Mouse (Mus musculus) c-Kit-negative CD71-positive TER-119-positive erythroid progenitor cells, embryonic 14.5 days (primary cell): ENCODE results near the gene Cep85l.

Experiments used
- DNase-seq: peaks from one replicate; pipeline ENCODE4 v3.0.0-alpha.2; 2013; ENCODE audit warnings: low read depth, low spot score

Cep85l gene

GRCm38 (mm10) chr10:53379709-53380106 lies at the start of gene Cep85l:
Gene Cep85l (minus strand): TSS chr10:53379947.
- DNase-seq, result peak; percentile 65

- no peak for DNase-seq
Measured at GRCm38 (mm10) chr10:53428695-53429447, 49.1 kb upstream of the Cep85l start.

GRCm38 (mm10) chr10:53426524-53426923 lies 46.8 kb upstream of the Cep85l start:
- no peak for DNase-seq

- no peak for DNase-seq
Measured at GRCm38 (mm10) chr10:53423091-53423490, 43.3 kb upstream of the Cep85l start.

GRCm38 (mm10) chr10:53422206-53422605 lies 42.5 kb upstream of the Cep85l start:
- DNase-seq, result no peak

GRCm38 (mm10) chr10:53421613-53422012 lies 41.9 kb upstream of the Cep85l start:
- no peak for DNase-seq

GRCm38 (mm10) chr10:53420069-53420468 lies 40.3 kb upstream of the Cep85l start:
- no peak for DNase-seq

- DNase-seq, result no peak
Measured at GRCm38 (mm10) chr10:53419139-53419935, 39.6 kb upstream of the Cep85l start.

- DNase-seq, result no peak
Measured at GRCm38 (mm10) chr10:53417015-53417414, 37.3 kb upstream of the Cep85l start.

GRCm38 (mm10) chr10:53416152-53416712 lies 36.5 kb upstream of the Cep85l start:
- DNase-seq, result no peak

GRCm38 (mm10) chr10:53415252-53415651 lies 35.5 kb upstream of the Cep85l start:
- DNase-seq, result no peak

GRCm38 (mm10) chr10:53414092-53415085 lies 34.6 kb upstream of the Cep85l start:
- DNase-seq, result no peak

GRCm38 (mm10) chr10:53412936-53413335 lies 33.2 kb upstream of the Cep85l start:
- no peak for DNase-seq

GRCm38 (mm10) chr10:53412165-53412564 lies 32.4 kb upstream of the Cep85l start:
- no peak for DNase-seq

GRCm38 (mm10) chr10:53410831-53411230 lies 31.1 kb upstream of the Cep85l start:
- no peak for DNase-seq

GRCm38 (mm10) chr10:53407422-53407821 lies 27.7 kb upstream of the Cep85l start:
- DNase-seq, result no peak

GRCm38 (mm10) chr10:53406845-53407244 lies 27.1 kb upstream of the Cep85l start:
- no peak for DNase-seq

GRCm38 (mm10) chr10:53402293-53402692 lies 22.5 kb upstream of the Cep85l start:
- DNase-seq, result no peak

GRCm38 (mm10) chr10:53399053-53399452 lies 19.3 kb upstream of the Cep85l start:
- no peak for DNase-seq

- no peak for DNase-seq
Measured at GRCm38 (mm10) chr10:53398540-53398902, 18.8 kb upstream of the Cep85l start.

- no peak for DNase-seq
Measured at GRCm38 (mm10) chr10:53397846-53398539, 18.2 kb upstream of the Cep85l start.
